8 mouse cellular contexts compared by ENCODE assay signal in genomic region chr12:112618981-112619685, GRCm38 (mm10). TPM values are rescaled to one million over a fixed set of nuclear protein-coding genes. Genes with fewer than 3 reads are reported as not detected.
DNase-seq lines count a peak whose midpoint lies in the region; ATAC-seq and TF ChIP-seq lines count a peak whose summit lies in the region.

No protein-coding gene starts in this region.

- peak overlapping the region; percentile 48 for H3K4me3 ChIP-seq in kidney, adult 2 months (ENCODE audit: insufficient read depth, low read depth, low read length)

- no peak for TF ChIP-seq POLR2A in kidney, adult 2 months (IDR thresholded peaks at IDR 0.05; ENCODE audit: low read depth, low read length)

- TF ChIP-seq CTCF in kidney, adult 2 months (conservative IDR thresholded peaks at IDR 0.05; ENCODE audit: insufficient read depth, insufficient read length, low read depth, low read length), result no peak

- DNase-seq in CD4-positive helper T cell, adult 2 months (ENCODE audit: low read depth, low spot score), result peak; percentile 53
- DNase-seq in T-cell, adult 2 months (ENCODE audit: low spot score), result peak; percentile 41
- peak; percentile 74 to 75 for DNase-seq in heart, adult 9 months (ENCODE audit: low spot score in 2 of 2)
- DNase-seq in kidney, adult 2 months, result peak; percentile 53
- peak; percentile 39 to 40 for DNase-seq in thymus, postnatal 10 days (ENCODE audit: low spot score in 2 of 2)
- no peak for DNase-seq in urinary bladder, postnatal 14 days (ENCODE audit: low spot score)
- no peak for DNase-seq in cerebellum, adult 18-20 months

- H3K27ac ChIP-seq in kidney, adult 2 months (ENCODE audit: insufficient read depth, low read depth, low read length), result peak overlapping the region; percentile 61; the same call in 1 of the 2 replicates

- WGBS in kidney, adult 2 months, result 34% methylated on average over 13 of the region's 13 CpGs

- ATAC-seq in megakaryocyte progenitor cell, adult 5-6 weeks (replicated peaks; ENCODE audit: poor library complexity), result peak; percentile 5; the same call in 1 of the 2 replicates

- H3K27me3 ChIP-seq in kidney, adult 2 months (replicated peaks; ENCODE audit: control insufficient read depth, insufficient read depth, low read length), result no peaks in the 10 kb centered on the region

- H3K36me3 ChIP-seq in kidney, adult 2 months (ENCODE audit: control insufficient read depth, insufficient read depth, low read length), result no peaks in the 10 kb centered on the region

- 0 out of 2 replicates have a peak, but pooled peaks cover 10% of the 10 kb centered on the region for H3K4me1 ChIP-seq in kidney, adult 2 months (ENCODE audit: control insufficient read depth, insufficient read depth, low read length)

RNA-seq across cellular contexts. Expression of gene Adssl1, which starts 0.7 kb away (rescaled TPM):
- polyA plus RNA-seq in kidney, adult 2 months (2012; rRNA removed), result 8.1 and 10.4 TPM in 2 replicates
- 113 and 131 TPM in 2 replicates for total RNA-seq in megakaryocyte progenitor cell, adult 5-6 weeks (2015)
- 113 and 126 TPM in 2 replicates for total RNA-seq in megakaryocyte progenitor cell, adult 5-6 weeks (2017)

RNA-seq across cellular contexts. Expression of gene Siva1, which starts 25.3 kb away (rescaled TPM):
- polyA plus RNA-seq in kidney, adult 2 months (2012; rRNA removed), result 27.7 and 27.8 TPM in 2 replicates
- 163 and 168 TPM in 2 replicates for total RNA-seq in megakaryocyte progenitor cell, adult 5-6 weeks (2015)
- 291 and 325 TPM in 2 replicates for total RNA-seq in megakaryocyte progenitor cell, adult 5-6 weeks (2017)

RNA-seq across cellular contexts. Expression of gene Inf2, which starts 30.5 kb away (rescaled TPM):
- 8.9 and 9.6 TPM in 2 replicates for polyA plus RNA-seq in kidney, adult 2 months (2012; rRNA removed)
- 11.0 and 13.6 TPM in 2 replicates for total RNA-seq in megakaryocyte progenitor cell, adult 5-6 weeks (2015)
- total RNA-seq in megakaryocyte progenitor cell, adult 5-6 weeks (2017), result 4.8 and 7.1 TPM in 2 replicates

RNA-seq across cellular contexts. Expression of gene Akt1, which starts 55.6 kb away (rescaled TPM):
- 85.3 and 90.6 TPM in 2 replicates for polyA plus RNA-seq in kidney, adult 2 months (2012; rRNA removed)
- total RNA-seq in megakaryocyte progenitor cell, adult 5-6 weeks (2015), result 84.3 and 85.6 TPM in 2 replicates
- total RNA-seq in megakaryocyte progenitor cell, adult 5-6 weeks (2017), result 74.8 and 96.1 TPM in 2 replicates

RNA-seq across cellular contexts. Expression of gene Zbtb42, which starts 59.5 kb away (rescaled TPM):
- polyA plus RNA-seq in kidney, adult 2 months (2012; rRNA removed), result 10.7 and 12.1 TPM in 2 replicates
- 1.8 and 2.1 TPM in 2 replicates for total RNA-seq in megakaryocyte progenitor cell, adult 5-6 weeks (2015)
- total RNA-seq in megakaryocyte progenitor cell, adult 5-6 weeks (2017), result 0.54 and 0.92 TPM in 2 replicates

Comparison
In these comparisons a context has a peak if more than half of its experiments do, and no peak if none do; other contexts are left out.
1. DNase-seq: peak in CD4-positive helper T cell, adult 2 months (single experiment), T-cell, adult 2 months (single experiment), heart, adult 9 months (2 of 2), kidney, adult 2 months (single experiment) and thymus, postnatal 10 days (2 of 2); none in urinary bladder, postnatal 14 days (single experiment) and cerebellum, adult 18-20 months (0 of 2).